Comparison of ENCODE assay signal across 19 mouse cellular contexts in genomic region chr5:151266896-151267634, GRCm38 (mm10). TPM values are rescaled to one million over a fixed set of nuclear protein-coding genes. Genes with fewer than 3 reads are reported as not detected.
DNase-seq lines count a peak whose midpoint lies in the region; ATAC-seq and TF ChIP-seq lines count a peak whose summit lies in the region.
"Had no signal": no experiment of that assay in that cellular context is flagged by ENCODE, and none has a peak within 500 bp of the region (broad histone marks: within the 10 kb centered on the region; RNA-seq: fewer than 3 reads in every experiment).

No protein-coding gene starts in this region.

- no peak overlapping the region for H3K4me3 ChIP-seq in hindbrain, embryonic 14.5 days (replicated peaks; ENCODE audit: low read length)
- no peak overlapping the region for H3K4me3 ChIP-seq in hindbrain, embryonic 11.5 days (ENCODE audit: low read depth, low read length)
- H3K4me3 ChIP-seq in hindbrain, postnatal 0 days (ENCODE audit: low read length): no peak overlapping the region
- no peak overlapping the region for H3K4me3 ChIP-seq in limb, embryonic 10.5 days
- H3K4me3 ChIP-seq: embryonic facial prominence, embryonic 10.5 days; heart, embryonic 10.5 days had no signal

- peak; percentile 60; the same call in 1 of the 2 replicates for ATAC-seq in hindbrain, embryonic 14.5 days (ENCODE audit: low FRiP score)
- ATAC-seq in hindbrain, embryonic 11.5 days (ENCODE audit: low FRiP score): no peak
- ATAC-seq in hindbrain, postnatal 0 days: no peak
- ATAC-seq: intestine, embryonic 16.5 days had no signal

- TF ChIP-seq CTCF in hindbrain, postnatal 0 days (IDR thresholded peaks at IDR 0.05; ENCODE audit: low read depth): no peak

- no peak overlapping the region for H3K27ac ChIP-seq in hindbrain, embryonic 14.5 days
- no peak overlapping the region for H3K27ac ChIP-seq in hindbrain, embryonic 11.5 days (ENCODE audit: low read depth, low read length)
- H3K27ac ChIP-seq in hindbrain, postnatal 0 days: no peak overlapping the region
- H3K27ac ChIP-seq in limb, embryonic 10.5 days: no peak overlapping the region
- H3K27ac ChIP-seq: embryonic facial prominence, embryonic 10.5 days; heart, embryonic 10.5 days had no signal

- 77% methylated on average over 14 of the region's 14 CpGs for WGBS in hindbrain, embryonic 14.5 days
- WGBS in hindbrain, embryonic 11.5 days: 89% methylated on average over 14 of the region's 14 CpGs
- whole genome bisulfite sequencing in hindbrain, postnatal 0 days: 62% methylated on average over 14 of the region's 14 CpGs
- WGBS in limb, embryonic 10.5 days: 89% methylated on average over 14 of the region's 14 CpGs

- H3K4me2 ChIP-seq in hindbrain, embryonic 14.5 days (replicated peaks): no peak overlapping the region
- H3K4me2 ChIP-seq in hindbrain, embryonic 11.5 days (replicated peaks; ENCODE audit: low read depth, low read length): no peak overlapping the region
- no peak overlapping the region for H3K4me2 ChIP-seq in hindbrain, postnatal 0 days (ENCODE audit: low read depth, low read length)

- no peaks in the 10 kb centered on the region for H3K4me1 ChIP-seq in hindbrain, embryonic 14.5 days (replicated peaks; ENCODE audit: control insufficient read depth, insufficient read depth, low read length)
- no peaks in the 10 kb centered on the region for H3K4me1 ChIP-seq in hindbrain, embryonic 11.5 days (replicated peaks; ENCODE audit: control insufficient read depth, insufficient read depth, low read length)
- H3K4me1 ChIP-seq in hindbrain, postnatal 0 days (ENCODE audit: insufficient read depth, low read length): no peaks in the 10 kb centered on the region
- no peaks in the 10 kb centered on the region for H3K4me1 ChIP-seq in limb, embryonic 10.5 days
- H3K4me1 ChIP-seq: embryonic facial prominence, embryonic 10.5 days; heart, embryonic 10.5 days had no signal

- H3K27me3 ChIP-seq in hindbrain, embryonic 14.5 days (ENCODE audit: control insufficient read depth, insufficient read depth, low read length): no peaks in the 10 kb centered on the region
- no peaks in the 10 kb centered on the region for H3K27me3 ChIP-seq in hindbrain, embryonic 11.5 days (ENCODE audit: control insufficient read depth, insufficient read depth, low read length)
- no peaks in the 10 kb centered on the region for H3K27me3 ChIP-seq in hindbrain, postnatal 0 days (ENCODE audit: insufficient read depth, low read length)
- no peaks in the 10 kb centered on the region for H3K27me3 ChIP-seq in limb, embryonic 10.5 days (ENCODE audit: low read depth, poor library complexity, severe bottlenecking)

- H3K9ac ChIP-seq in hindbrain, embryonic 14.5 days: no peak overlapping the region
- H3K9ac ChIP-seq in hindbrain, embryonic 11.5 days (ENCODE audit: low read depth, low read length): no peak overlapping the region
- no peak overlapping the region for H3K9ac ChIP-seq in hindbrain, postnatal 0 days (replicated peaks; ENCODE audit: low read length)

- no peaks in the 10 kb centered on the region for H3K9me3 ChIP-seq in hindbrain, embryonic 14.5 days (ENCODE audit: control insufficient read depth, low read length)
- no peaks in the 10 kb centered on the region for H3K9me3 ChIP-seq in hindbrain, embryonic 11.5 days (ENCODE audit: control insufficient read depth, low read length)
- no peaks in the 10 kb centered on the region for H3K9me3 ChIP-seq in hindbrain, postnatal 0 days (ENCODE audit: low read length)
- H3K9me3 ChIP-seq in limb, embryonic 10.5 days (replicated peaks): no peaks in the 10 kb centered on the region
- H3K9me3 ChIP-seq: embryonic facial prominence, embryonic 10.5 days; heart, embryonic 10.5 days had no signal

- no peak for DNase-seq in hindbrain, embryonic 14.5 days (ENCODE audit: low spot score)
- no peak for DNase-seq in hindbrain, embryonic 11.5 days (ENCODE audit: low spot score)
- DNase-seq in Muller cell, postnatal 12 days (ENCODE audit: inconsistent ontology term): peak; percentile 63
- DNase-seq in brain, adult 2 months (ENCODE audit: low read depth, low spot score): peak; percentile 6
- peak; percentile 19 for DNase-seq in hindbrain, postnatal 0 days (ENCODE audit: low spot score)
- DNase-seq in limb, embryonic 10.5 days (ENCODE audit: low spot score): no peak
- DNase-seq: adrenal gland, adult 8-10 months; adrenal gland, postnatal 36 days; cerebellum, adult 11-12 months; cerebellum, adult 9-10 months; cerebellum, postnatal 36 days; gastrocnemius, postnatal 36 days; heart, adult 18-20 months; heart, postnatal 10 days; heart, postnatal 4 days; kidney, adult 2 months had no signal

- H3K36me3 ChIP-seq in hindbrain, embryonic 14.5 days (replicated peaks; ENCODE audit: control insufficient read depth, insufficient read depth): no peaks in the 10 kb centered on the region
- no peaks in the 10 kb centered on the region for H3K36me3 ChIP-seq in hindbrain, embryonic 11.5 days (ENCODE audit: control insufficient read depth, insufficient read depth, low read length)
- H3K36me3 ChIP-seq in hindbrain, postnatal 0 days (ENCODE audit: insufficient read depth, low read length): no peaks in the 10 kb centered on the region
- no peaks in the 10 kb centered on the region for H3K36me3 ChIP-seq in limb, embryonic 10.5 days
- H3K36me3 ChIP-seq: embryonic facial prominence, embryonic 10.5 days; heart, embryonic 10.5 days had no signal

RNA-seq across cellular contexts. Expression of gene Stard13, which starts 33.4 kb away (rescaled TPM):
- 6.0 and 7.1 TPM in 2 replicates for polyA plus RNA-seq in hindbrain, embryonic 14.5 days (2014; fragmentation: Nextera tagmentation; extraction: Ambion mirVana)
- 4.1 and 4.3 TPM in 2 replicates for polyA plus RNA-seq in hindbrain, embryonic 11.5 days (2014; fragmentation: Nextera tagmentation; extraction: Ambion mirVana)
- 7.6 and 14.7 TPM in 2 replicates for total RNA-seq in hindbrain, postnatal 0 days (2014; rRNA removed)
- 2.8 and 4.3 TPM in 2 replicates for polyA plus RNA-seq in hindbrain, postnatal 0 days (2015; fragmentation: Nextera tagmentation; extraction: Ambion mirVana)
- 1.8 and 3.4 TPM in 2 replicates for polyA plus RNA-seq in limb, embryonic 10.5 days (2016; fragmentation: Nextera tagmentation; extraction: Ambion mirVana)

Comparison
In these comparisons a context has a peak if more than half of its experiments do, and no peak if none do; other contexts are left out.
1. DNase-seq: peak in Muller cell, postnatal 12 days (single experiment), brain, adult 2 months (single experiment) and hindbrain, postnatal 0 days (single experiment); none in hindbrain, embryonic 14.5 days (single experiment), hindbrain, embryonic 11.5 days (single experiment) and limb, embryonic 10.5 days (single experiment).